Mouse (Mus musculus) monocyte, adult 2 months (primary cell): ENCODE results near the gene Upp2.

Source experiments
- DNase-seq, 2 experiments: peaks; one replicate each; pipeline ENCODE4 v3.0.0; 2022; ENCODE audit warnings: low spot score in 2 of 2, low read depth in 1 of 2

Gene Upp2

DNA sequence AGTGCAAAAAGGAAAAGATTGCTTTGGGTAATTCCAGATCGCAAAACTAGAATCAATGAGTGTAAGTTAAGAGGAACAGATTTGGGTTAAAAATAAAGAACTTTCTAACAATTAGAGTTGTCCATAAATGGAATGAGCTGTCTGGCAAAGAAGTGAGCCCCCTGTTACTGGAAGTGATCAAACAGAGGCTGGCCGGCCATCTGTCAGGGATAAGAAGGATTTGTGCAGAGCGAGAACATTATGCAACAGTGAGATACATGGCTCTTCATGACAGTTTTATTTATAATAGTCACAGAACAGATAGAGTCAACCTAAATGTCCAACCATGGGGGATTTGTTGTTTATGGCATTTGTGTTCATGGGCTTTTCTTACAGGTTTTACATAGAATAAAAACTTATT lies 46.6 kb downstream of the Upp2 start:
- no peak for DNase-seq

DNA sequence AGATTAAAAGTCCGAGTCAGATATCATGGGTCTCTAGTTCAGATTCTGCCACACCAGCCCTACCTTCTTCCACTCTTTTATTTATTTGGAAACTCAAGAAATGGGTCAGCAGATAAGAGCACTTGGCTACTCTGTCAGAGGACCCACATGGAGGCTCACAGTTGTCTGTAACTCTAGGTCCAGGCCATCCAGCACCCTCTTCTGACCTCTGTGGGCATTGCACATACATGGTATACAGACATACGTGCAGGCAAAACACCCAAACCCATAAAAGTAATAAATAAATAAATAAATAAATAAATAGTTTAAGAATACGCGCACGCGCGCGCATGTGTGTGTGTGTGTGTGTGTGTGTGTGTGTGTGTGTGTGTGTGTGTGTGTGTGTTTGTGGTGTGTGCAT lies 47.8 kb downstream of the Upp2 start:
- no peak for DNase-seq

GRCm38 (mm10) chr2:58615766-58616165 lies 48.7 kb downstream of the Upp2 start:
- no peak for DNase-seq

DNA sequence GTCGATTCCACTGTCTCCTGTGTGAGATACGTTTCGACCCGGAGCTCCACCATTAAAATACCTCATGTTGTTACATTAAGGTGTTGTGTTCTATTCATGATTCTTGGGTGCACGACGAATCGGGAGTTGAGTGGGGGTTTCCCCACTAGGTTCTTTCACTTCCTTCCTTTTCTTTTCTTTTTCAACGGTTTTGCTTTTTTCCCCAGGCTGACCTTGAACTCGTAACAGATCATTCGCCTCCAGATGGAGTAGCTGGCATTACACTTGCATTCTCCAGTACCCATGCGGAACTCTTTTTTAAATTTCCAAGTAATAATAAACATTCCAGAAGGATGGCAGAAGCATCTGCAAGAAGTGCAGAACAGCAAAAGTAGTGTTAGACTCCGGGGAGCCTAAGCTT lies 58.1 kb downstream of the Upp2 start:
- no peak for DNase-seq

DNA sequence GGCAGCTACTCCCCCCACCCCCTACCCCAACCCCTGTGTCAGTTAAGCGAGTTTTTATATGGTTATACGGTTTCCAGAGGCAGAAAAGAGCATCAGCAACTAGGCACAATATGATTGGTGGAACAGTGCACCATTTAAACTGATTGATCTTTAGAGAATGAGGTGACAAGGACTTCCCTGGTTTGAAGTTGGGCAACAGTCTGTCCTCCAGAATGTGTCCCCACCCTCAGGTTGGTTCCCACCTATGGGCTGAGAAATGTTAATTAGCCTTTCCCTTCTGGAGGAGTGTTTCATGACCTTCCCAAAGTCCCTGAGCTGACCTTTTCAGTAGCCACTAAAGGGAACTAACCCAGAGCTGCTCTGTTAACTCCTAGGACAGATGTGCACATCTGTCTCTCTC lies 58.6 kb downstream of the Upp2 start:
- DNase-seq, result no peak

DNA sequence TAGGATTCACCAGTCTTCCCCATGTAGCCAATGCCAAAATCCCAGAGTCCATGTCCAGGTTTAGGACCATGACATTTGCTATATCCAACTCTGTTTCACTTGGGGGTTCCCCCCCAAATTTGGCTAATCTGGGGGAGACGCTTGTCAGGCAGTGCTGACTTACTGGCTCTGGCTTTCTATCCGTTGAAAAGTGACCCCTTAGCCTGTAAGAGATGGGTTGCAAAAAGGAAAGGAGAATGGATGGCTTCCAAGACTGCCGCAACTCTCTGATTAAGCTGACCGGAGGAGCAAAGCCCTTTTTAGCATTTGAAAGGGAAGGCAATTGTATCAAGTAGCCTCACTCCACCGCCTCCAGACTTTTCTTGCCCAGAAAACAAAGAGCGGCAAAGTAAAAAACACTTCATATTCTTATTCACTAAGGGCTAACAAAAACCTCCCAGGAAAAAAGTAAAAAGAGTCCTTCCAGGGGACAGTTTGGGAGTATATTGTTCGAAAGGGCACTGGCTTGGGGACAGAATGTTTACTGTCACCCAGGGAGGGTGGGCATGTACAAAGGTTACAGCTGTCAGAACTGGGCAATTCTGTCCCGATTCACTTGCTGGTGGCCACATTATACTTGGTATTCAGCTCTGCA lies 59.2 kb downstream of the Upp2 start:
- DNase-seq, result no peak

DNA sequence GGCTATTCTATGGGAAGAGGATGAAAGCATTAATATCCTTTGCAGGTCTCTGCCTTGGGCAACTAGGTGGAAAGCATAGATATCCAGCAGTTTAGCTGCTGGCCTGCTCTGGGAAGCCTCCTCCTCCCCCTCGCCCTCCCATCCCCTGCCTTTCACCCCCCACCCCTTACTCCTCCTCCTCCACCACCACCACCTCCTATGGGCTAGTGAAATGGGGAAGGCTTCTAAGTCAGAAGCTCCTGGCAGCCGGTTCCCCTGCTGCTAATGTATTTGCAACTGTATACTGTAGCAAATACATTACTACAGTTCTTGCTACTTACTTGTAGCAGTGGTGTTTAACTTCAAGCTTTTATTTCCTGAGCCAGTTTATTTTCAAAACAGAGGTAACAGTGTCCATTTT lies 60.9 kb downstream of the Upp2 start:
- no peak for DNase-seq

GRCm38 (mm10) chr2:58628993-58629392 lies 61.9 kb downstream of the Upp2 start:
- no peak for DNase-seq

DNA sequence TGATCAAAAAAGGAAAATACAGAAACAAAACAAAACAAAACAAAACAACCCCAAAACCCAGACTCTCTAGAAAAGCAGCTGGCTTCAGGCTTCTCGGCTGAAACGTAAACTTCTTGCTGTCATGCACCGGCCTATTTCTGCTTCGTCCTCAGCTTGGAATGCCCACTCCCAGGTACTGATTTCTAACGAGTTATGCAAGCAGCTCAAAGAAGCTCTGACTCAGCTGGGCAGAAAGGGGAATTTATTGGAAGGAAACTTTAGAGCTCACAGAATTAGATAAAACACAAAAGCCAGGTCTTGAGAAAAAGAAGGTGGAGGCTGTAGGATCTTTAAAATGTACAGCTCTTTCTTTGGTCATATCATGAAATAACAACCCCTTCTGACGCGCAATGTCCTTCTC lies 62.3 kb downstream of the Upp2 start:
- DNase-seq, result no peak

- DNase-seq, result no peak
Observed at GRCm38 (mm10) chr2:58633791-58634190, 66.7 kb downstream of the Upp2 start.

- DNase-seq, result no peak
Observed at GRCm38 (mm10) chr2:58641761-58642555, 74.9 kb downstream of the Upp2 start.

- DNase-seq, result no peak
Observed at GRCm38 (mm10) chr2:58645667-58646066, 78.6 kb downstream of the Upp2 start.

DNA sequence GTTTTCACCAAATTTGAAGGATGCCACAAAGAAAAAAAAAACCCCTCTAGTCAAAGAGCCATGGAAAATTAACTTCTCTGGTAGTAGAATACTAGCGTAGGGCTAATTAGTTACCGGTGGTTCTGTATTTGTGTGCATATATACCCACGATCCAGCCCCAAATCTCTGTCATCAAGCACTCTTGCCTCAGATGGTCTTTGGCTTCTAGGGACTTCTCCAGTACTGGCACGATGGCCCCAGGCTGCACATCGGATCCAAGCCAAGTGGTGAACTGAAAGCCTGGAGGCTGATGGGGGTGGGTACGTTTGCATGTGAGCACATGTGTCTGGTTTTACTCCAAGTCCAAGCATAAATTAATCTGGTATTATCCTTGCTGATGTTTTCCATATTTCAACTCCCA lies 88.1 kb downstream of the Upp2 start:
- DNase-seq, result no peak

- DNase-seq, result no peak
Observed at GRCm38 (mm10) chr2:58656959-58657358, 89.9 kb downstream of the Upp2 start.

DNA sequence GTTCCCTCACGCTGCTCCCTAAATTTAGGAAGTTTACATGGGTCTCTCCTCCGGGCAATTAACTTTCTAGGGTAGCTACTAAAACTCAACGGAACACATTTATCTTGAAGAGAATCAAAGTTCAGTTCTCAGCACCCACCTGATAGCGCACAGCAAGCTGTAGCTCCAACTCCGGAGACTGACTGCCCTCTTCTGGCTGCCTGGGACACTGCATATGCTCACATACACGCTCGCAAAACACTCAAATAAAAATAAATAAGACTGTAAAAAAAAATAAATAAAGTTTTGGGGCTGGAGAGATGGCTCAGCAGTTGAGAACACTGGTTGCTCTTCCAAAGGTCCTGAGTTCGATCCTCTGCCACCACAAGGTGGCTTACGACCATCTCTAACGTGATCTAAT lies 90.8 kb downstream of the Upp2 start:
- DNase-seq, result no peak

DNA sequence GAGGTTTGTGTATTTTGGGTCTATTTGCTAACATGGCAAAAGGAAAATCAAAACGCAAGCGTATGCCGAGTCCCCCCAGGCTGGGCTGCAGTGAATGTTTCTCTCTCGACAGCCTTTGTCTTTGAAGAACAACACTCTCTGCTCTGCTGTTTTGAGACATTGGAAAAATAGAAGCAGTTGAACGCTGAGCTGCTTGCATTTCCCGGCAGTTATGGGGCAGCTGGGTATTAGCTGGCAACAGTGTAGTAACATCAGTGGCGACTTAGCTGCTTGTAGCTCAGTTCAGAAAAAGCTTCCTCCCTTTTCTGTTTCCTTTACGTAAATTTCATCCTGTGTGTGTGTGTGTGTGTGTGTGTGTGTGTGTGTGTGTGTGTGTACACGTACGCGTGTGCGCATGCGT lies 93.5 kb downstream of the Upp2 start:
- no peak for DNase-seq

- DNase-seq, result no peak
Observed at GRCm38 (mm10) chr2:58661116-58661515, 94.0 kb downstream of the Upp2 start.

DNA sequence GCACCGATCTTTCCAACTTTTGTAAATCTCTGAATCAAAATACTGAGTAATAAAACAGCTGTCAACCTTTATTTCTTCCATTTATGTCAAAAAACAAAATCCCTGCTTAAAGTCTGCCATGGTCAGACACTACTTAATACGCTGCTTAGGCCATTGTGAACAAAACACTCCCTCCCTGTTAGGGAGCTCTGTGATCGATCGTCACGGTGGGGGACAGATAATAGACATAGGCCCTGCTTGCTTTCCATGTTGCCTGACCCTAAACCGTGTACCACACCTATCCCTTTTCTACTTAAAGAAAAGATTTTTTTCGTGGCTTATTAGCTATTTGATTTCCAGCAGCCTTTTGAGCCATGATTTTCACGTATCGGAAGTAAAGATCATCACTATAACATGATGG lies 95.6 kb downstream of the Upp2 start:
- no peak for DNase-seq

DNA sequence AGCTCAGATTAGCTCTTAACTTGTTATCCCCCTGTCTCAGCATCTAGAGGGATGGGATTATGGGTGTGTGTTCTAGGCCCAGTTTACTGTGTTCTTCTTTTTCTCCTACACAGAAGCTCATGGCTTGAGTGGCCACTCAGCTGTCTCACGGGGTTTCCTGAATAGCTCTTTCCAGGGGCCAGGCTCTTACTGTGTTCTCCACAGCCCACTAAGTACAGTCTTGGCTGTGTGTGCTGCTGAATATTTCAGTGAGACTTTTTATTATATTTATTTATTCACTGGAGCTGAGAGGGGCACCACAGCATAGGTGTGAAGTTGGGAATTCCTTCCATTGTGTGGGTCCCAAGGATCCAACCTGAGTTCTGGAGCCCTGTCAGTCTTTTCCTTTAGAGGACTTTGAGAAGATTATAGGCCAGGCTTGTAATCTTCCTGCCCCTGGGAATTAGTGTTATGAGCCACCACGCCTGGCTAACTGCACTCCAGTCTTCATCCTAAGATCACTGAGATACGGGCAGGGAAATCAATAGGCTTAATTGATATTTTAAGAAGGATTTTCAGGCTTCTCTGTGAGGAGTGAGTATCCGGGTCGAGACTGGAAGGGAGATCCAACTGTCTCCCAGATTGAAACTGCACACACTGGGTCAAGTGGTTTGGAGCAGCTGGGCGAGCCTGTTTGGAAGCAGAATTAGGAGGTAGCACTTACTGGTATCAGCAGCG lies 96.5 kb downstream of the Upp2 start:
- no peak for DNase-seq

GRCm38 (mm10) chr2:58665081-58665814 lies 98.2 kb downstream of the Upp2 start:
- DNase-seq, result no peak

DNA sequence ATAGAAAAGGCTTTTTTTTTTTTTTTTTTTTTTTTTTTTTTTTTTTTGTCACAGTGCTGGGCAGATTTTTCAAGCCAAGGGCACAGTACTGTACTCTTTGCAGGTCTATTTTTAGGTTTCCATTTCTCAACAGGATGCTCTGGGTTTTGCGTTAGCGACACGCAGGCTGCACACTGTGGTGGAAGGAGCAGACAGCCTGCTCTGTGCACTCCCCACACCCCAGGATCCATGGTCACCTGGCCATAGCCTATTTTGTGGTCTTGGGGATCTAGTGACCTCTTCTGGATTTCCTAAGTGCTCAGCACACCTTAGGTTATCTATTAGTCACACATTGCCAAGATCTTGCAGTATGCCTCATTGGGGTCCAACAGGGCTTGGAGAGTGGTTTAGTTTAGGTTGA lies 100.2 kb downstream of the Upp2 start:
- DNase-seq, result no peak

DNA sequence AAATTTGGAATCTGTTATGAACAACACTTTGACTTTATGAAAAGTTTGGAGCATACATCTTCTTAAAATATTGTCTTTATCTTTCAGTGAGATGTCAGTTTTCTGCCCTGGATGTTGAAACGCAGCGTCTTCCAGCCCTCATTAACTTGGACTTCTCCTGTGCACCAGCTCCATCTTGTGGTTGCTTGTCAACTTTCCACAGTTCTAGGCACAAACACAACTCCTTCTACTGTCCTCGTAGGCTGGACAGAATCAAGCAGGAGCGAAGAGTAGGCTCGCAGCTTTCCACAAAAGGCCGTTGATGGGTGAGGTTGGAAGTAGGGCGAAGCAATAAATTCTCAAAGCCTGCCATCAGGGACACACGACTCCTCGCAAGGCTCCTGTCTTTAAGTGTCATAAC lies 100.9 kb downstream of the Upp2 start:
- DNase-seq, result no peak
